Mouse (Mus musculus) kidney, postnatal 25 days (tissue): Measurements from ENCODE around the gene Gm49403.
"Not testable (repeated sequence)": the region's sequence is repeated elsewhere in the genome, so short reads cannot be mapped to it uniquely, and the experiment has no call there.

Experiments used
- DNase-seq, 2 experiments: peaks; one replicate each; pipeline ENCODE4 v3.0.0; 2021; ENCODE audit warnings: mixed read lengths in 2 of 2

Gm49403 gene

DNA sequence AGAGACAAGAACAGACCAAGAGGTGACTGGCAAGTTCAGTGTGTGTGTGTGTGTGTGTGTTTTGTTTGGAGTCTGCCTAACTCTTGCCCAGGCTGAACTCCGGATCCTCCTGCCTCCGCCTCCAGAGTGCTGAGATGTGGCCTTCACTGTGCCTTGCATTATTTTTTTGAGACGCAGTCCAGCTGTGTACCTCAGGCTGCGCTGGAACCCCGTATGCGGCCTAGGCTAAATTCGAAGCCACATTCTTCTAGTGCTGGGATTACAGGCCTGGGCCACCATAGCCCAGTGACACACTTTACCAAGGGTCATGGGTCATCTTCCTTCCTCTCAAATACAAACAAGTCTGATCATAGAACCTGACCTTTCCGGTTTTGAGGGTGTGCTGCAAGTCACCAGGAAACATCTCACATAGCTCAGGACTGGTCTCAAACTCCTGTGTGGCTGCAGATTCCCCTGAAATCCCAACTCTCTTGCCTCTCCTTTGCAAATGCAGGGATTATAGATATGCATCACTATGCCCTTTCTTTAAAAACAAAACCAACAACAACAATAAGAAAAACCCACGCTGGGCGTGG is 11.4 kb upstream of the Gm49403 start:
- no peak for DNase-seq

DNA sequence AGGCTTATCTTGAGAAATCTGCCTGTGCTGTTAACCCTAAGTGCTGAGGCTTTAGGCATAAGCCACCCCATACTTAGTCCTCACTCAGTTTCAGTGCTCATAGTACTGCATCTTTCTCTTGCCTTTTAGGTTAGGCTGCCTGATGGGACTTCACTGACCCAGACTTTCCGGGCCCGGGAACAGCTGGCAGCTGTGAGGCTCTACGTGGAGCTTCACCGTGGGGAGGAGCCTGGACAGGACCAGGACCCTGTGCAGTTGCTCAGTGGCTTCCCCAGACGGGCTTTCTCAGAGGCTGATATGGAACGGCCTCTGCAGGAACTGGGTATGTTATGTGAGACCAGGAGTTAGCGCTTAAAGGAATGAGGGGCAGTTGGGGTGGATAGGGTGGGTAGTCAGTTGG is 8.7 kb upstream of the Gm49403 start:
- no peak for DNase-seq

DNA sequence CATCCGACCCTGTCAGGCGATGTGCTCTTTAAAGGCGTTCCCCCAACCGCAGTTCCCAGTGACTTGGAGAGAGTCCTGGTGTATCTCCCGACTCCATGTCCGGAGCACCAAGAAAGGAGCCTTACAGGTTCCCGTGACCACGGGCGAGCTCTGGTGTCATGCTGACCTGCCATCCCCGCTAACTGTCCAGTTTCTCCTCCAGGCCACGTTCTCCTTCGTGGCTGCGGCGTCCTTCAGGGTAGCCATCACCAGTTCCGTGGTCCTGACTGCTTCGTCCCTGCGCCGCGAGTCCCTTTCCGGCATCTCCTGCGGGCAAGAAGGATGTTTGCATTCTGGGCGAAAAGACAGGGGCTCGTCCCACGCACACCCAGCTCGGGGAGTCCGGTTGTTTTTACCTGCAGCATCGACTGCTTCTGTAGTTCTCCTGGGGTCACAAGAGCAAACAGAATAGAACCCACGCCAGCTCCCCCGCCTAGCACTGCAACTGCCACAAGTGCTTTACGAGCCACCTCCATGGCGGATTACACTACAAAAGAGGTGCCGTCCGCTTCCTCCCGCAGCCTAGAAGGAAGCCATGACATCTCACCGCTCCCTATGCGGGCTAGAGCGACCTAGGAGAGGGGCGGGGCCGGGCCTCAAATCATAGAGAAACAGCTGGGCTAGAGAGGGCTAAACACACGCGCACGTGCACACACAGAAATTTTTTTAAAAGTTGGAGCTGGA is 3.3 kb upstream of the Gm49403 start, which contains the start of gene Uqcc3:
Uqcc3 (minus strand) TSS at position 613 of the 723 bp plus-strand sequence.
- DNase-seq = peak; percentile 93 to 95

DNA sequence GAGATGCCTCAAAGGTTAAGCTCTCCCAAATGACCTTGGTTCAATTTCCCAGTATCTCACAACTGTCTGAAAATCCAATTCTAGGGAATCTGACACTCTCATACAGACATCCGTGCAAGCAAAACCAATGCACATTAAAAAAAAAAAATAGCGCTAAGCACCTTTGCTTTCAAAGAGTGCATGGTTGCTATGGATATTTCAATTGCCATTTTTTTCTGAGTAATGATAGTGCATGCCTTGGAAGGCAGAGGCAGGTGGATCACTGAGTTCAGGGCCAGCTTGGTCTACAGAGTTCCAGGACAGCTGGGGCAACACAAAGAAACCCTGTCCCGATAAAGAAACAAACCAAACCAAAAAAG is 2.7 kb upstream of the Gm49403 start:
- no peak for DNase-seq

DNA sequence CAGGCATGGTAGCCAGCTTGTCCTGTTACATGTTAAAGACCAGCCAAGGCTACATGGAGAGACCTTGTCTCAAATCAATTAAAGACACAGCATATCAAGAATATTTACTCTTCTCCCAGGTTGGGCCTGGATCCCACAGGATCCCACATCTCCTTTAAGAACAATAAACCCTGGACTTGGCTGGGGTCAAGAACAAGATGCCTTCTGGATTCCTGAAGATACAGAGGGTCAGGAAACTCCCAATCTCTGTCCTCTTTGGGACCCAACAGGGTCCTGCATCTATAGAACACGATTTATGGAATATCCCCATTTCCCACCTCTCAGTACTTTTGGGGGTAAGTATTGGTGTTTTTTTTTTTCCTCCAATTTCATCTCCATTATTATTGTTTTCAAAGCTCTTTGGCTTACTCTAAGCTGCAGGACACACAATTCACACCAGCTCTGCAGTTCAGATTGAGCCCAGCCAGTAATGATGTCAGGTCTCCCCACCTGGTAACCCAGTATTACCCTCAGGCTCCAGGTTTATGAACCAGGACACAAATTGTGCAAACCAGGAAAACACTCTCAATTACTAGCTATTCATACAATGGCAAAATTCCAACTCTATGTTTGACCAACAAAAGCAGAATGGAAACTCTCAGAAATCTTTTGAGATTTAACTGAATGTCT is 3.3 kb downstream of the Gm49403 start:
- DNase-seq = no peak

DNA sequence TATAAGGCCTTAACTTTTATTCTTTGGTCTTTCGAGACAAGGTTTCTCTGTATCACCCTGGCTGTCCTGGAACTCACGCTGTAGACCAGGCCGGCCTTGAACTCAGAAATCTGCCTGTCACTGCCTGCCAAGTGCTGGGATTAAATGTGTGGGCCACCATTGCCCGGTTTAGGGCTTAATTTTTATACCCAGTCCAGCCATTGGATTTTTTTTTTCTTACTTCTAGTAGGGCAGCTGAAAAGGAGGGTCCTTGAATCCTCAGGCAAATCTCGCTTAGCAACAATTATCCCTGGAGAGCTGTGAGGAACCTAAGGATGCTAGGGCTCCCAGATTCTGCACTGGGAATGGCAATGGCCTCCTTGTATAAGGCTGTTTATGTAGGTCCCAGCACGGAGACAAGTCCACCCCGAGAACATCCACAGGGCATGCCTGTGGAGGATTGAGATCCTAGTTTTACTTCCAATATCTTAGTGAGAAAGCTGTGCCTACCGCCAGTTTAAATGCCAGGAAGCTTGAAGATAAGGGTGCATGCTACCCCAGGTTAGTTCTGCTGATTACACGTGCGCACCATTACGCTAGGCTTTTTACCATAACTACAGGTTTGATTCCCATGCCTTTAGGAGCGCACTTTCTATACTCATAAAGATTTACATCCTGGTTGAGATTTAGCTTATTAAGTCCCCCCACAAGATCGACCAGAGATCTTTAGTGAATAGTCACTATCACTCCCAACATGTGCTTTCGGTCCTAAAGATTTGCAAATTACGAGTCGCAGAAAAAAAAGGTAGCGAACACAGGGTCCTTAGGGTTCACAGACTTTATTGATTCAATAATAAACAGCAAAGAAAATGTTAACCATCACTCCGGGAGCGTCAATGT is 4.1 kb downstream of the Gm49403 start:
- no peak for DNase-seq

DNA sequence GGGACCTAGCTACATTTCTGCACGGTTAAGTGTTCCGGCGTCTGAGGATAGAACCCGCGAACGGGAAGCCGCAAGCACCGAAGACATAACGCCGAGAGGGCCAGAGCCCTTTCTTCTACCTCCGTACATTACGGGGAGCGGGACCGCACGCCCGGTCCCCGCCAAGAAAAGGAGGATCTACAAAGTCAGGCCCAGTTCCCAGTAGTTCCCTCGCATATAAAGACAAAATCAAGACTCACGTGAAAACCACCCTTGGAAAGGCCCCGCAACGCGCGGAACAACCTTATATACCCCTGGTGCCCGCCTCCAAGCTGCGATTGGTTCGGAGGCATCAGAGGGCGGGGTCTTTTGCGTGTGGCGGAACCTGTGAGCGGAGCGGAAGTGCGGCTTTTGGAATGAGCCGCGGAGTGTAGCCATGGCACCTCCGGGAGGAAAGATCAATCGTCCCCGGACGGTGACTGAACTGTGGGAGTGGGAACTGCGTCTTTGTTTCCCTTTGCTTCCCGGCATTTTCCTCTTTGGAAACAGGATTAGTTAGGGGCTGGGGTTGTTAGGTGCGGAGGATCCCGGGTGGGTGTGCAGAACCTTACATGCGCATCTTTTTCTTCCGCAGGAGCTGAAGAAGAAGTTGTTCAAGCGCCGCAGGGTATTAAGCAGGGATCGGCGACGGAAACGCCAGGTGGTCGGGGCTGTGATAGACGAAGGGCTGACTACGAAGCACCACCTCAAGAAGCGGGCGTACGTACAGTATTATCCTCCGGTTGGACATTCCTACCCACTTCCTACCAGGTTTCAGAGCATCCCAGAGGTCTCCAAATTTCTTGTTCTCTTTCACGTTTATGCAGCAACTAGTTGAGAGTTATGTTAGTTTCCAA is 5.0 kb downstream of the Gm49403 start, which contains the start of the genes 1810009A15Rik and Gm49416:
1810009A15Rik (plus strand) TSS at position 343 of the 875 bp plus-strand sequence.
Gm49416 (plus strand) TSS at position 416 of the 875 bp plus-strand sequence.
- peak; percentile 97 to 98 for DNase-seq

DNA sequence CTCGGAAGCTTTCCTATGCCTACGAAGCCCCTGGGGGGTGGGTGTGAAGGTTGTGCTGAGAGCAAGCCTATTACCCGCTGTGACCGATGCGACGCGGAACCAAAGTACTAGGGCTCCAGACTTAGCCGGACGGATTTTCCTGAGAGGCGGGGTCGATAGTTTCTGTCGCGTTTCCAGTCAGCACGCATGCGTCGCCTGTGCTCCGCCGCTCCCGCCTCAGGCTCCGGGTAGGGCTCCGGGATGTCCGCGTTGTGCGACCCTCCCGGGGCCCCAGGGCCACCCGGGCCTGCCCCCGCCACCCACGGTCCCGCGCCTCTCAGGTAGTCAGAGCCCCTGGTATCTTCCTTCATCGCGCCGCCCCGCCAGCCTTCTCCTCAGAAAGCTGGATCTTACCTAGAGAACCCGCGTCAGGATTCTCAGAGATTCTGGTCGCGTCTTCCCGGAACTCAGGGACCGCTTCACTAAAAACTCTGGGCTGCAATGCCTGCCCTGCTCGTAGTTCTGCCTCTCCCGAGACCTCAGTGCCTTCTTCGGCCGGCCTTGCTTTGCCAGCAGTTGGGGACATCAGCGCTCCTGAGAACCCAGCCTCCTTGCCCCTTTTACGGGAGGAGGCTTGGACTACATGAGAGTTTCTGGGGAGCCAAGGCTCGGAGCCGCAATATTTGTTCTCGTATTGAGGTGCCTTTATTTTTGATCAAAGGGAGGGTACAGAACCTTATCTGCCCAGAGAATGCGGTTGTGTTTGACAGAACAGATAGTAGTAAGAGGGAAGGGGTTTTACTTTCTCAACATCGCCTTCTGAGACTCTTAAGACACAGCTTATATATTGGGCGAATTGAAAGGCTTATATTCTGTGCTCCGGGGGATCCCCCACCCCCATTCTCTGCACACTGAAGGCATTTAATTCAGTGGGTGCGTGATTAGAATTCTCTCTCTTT is 9.4 kb downstream of the Gm49403 start, which contains the start of gene Ints5:
Ints5 (plus strand) TSS at position 177 of the 938 bp plus-strand sequence.
- peak; percentile 85 to 90 for DNase-seq

DNA sequence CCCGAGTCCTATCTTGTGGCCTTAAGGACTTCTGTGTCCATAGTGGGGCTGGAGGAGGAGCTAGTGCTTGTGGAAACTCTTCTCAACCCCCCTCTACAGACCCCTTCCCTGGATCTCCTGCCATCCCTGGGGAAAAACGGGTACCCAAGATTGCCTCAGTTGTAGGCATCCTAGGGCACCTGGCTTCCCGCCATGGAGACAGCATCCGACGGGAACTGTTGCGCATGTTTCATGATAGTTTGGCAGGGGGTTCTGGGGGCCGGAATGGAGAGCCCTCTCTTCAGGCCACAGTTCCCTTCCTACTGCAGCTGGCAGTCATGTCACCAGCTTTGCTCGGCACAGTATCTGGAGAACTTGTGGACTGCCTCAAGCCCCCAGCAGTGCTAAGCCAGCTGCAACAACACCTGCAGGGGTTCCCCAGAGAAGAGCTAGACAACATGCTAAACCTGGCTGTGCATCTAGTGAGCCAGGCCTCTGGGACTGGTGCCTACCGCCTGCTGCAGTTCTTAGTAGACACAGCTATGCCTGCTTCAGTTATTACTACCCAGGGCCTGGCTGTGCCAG is 11.7 kb downstream of the Gm49403 start:
- DNase-seq = no peak

DNA sequence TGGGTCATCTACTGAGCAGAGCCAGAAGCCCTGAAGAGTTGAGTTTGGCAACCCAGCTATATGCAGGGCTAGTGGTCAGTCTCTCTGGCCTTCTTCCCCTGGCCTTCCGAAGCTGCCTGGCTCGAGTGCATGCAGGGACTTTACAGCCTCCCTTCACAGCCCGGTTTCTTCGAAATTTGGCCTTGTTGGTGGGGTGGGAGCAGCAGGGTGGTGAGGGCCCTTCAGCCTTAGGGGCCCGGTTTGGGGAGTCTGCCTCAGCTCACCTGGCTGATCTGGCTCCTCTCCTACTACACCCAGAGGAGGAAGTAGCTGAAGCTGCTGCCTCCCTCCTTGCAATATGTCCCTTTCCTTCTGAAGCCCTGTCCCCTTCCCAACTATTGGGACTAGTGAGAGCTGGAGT is 12.5 kb downstream of the Gm49403 start:
- DNase-seq = not testable (repeated sequence)

DNA sequence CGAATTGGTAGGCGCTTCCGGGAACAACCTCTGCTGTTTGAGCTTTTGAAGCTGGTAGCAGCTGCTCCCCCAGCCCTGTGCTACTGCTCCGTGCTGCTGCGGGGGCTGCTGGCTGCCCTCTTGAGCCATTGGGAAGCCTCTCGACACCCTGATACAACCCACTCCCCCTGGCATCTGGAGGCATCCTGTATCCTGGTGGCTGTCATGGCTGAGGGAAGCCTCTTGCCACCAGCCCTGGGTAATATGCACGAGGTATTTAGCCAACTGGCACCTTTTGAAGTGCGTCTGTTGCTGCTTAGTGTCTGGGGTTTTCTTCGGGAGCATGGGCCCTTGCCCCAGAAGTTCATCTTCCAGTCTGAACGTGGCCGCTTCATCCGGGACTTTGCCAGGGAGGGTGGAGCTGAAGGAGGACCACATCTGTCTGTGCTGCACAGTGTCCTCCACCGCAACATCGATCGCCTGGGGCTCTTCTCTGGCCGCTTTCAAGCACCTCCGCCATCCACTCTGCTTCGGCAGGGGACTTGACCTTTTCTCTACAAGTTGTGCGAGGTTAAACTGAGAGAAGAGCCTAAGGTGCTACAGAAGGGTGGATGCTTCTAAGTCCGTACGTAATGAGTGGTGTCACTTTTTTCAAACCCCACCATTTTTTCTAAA is 13.6 kb downstream of the Gm49403 start:
- DNase-seq = peak; percentile 62 to 78

DNA sequence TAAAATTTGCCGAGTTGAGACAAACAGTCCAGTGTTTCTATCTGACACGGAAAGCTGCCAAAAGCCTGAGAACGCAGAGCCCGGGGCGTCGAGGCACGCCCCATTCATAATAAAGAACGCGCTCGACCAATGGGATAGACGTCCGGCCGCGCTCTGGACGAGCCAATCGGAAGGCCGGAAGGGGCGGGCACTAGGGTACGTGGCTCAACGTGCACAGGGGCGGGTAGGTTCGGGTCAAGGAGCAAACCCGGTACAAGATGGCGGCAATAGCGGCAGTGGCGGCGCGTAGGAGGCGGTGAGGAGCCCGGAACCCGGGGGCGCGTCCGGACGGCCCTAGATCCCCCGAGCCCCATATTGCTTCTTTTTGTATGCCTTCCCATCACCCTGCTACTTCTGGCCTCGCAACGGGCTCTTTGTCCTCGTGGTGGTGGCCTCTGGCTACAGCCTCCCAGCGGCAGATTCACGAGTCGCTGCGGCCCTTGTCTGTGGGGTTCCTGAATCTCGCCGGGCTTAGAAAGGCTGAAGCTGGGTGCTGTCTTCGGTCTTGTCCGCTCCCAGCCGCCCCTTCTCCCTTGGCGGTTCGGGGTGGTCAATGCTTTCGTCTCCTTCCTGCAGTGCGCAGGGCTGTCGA is 14.2 kb downstream of the Gm49403 start, which contains the start of gene Ganab:
Ganab (plus strand) TSS at position 207 of the 631 bp plus-strand sequence.
- peak; percentile 97 to 99 for DNase-seq

DNA sequence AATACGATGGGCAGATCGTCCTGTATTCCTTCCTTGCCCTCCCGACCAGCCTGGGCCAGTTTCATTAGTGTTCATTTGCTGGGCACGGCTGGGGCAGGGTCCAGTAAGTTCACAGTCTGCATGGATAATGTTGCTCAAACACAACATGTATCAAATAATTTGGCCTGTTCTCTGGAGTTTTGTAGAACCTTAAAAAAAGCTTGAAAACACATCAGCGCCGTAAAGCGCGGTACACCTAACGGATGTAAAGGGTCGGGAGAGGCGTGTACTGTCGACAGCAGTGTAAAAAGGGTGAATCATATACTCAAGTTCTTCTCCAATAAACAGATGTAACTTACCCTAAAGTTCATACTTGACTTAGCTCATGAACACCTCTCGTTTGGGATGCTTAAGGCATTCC is 14.8 kb downstream of the Gm49403 start:
- DNase-seq = peak; percentile 10 to 46

DNA sequence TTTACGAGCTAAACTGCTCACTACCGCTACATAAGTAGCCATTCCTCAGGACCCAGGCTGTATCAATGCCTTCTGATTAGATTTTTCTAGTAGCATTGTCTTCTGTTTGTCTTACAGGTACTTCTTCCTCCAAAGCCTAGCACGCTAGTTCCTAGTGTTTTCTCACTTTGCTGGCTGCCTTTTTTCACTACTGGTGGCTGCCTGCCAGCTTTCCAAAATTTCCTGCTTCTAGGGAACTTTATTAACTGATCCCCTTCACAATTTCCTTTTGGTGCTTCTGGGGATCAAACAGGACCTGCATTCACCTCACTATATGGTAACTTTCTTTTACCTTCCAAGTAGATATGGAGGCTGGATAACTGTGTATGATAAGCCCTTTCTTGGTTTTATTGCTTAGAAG is 15.3 kb downstream of the Gm49403 start:
- DNase-seq = peak in 1 of 2 experiments; percentile 38

DNA sequence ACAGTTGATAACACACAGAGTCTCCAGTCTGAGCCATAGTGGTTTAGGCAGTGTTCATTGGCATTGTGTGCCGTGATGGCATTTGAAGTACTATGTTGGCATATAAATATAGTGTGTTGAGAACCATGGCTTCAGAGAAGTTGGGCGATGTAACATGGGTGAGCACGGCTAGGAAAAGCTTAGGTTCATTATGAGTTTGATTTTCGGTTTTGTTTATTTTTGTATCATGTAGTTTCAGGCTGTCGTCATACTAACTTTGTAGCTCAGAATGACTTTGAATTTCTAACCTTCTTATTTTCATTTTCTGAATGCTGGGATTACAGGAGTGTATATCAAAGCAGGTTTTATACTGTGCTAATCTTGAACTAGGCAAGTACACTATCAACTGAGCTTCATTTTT is 19.7 kb downstream of the Gm49403 start:
- DNase-seq = no peak

DNA sequence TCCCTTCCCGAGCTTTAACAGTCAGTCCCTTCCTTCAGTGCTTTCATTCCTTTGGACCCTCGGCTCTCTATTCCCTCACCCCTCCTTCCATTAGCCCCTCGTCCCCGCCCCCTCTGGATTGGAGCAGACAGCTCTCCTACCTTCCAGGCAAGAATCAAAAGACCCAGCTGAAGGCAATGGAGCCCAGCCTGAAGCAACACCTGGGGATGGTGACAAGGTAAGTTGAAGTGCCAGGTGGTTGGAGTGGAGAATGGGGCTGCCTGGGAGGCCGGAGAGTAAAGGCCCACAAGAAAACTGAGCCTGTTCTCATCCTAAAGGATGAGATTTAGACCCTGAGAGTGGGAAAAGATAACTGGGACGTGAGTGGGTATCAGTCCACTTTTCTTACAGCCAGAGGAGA is 24.8 kb downstream of the Gm49403 start:
- DNase-seq = no peak

DNA sequence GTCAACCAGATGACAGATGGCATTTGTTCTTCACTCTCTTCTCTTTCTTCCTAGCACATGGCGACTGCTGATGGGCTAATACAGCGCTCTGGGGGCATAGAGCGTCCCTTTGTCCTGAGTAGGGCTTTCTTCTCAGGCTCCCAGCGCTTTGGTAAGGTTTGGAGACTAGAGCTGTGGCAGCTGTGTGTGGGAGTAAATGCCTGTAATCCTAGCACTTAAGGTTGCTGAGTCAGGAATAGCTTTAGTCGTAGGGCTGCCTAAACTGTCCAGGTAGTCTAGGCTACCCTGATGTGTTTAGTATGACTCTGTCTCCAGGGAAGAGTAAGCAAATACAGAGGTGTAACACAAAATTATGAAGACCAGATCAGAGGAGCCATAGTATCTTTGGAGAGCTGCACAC is 28.1 kb downstream of the Gm49403 start:
- DNase-seq = no peak

DNA sequence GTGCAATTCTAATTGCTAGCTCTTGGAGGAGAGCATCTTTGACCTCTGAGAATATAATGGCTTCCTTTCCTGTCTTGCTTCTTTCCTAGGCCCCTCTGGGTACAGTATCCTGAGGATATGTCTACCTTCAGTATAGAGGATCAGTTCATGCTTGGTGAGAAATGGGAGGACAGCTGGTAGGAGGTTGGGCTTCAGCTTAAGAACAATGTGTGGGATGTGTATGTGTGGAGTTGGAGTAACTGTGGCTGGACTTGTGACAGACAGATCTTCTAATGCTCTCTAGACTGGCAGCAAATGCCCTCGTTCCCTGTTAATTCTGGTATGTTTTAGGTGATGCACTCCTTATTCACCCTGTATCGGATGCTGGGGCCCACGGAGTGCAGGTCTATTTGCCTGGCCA is 30.5 kb downstream of the Gm49403 start:
- DNase-seq = no peak

DNA sequence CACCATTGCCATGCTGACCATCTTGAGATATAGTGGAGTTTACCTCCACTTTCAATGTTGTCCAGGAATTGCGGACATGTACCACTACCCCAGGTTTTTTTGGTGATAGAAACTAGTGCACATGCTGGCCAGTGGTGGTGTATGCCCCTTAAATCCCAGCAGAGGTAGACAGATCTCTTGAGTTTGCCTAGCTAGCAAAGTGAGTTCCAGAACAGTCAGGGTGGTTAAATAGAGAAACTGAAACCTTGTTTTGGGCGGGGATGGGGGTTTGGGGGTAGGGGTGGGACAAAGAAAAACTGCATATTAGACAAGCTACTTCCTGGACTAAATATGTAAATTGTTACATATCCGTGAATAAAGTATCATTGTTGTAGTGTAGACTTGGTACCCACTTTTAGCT is 35.3 kb downstream of the Gm49403 start:
- DNase-seq = no peak
